8 mouse cellular contexts compared by ENCODE assay signal in the genomic region with DNA sequence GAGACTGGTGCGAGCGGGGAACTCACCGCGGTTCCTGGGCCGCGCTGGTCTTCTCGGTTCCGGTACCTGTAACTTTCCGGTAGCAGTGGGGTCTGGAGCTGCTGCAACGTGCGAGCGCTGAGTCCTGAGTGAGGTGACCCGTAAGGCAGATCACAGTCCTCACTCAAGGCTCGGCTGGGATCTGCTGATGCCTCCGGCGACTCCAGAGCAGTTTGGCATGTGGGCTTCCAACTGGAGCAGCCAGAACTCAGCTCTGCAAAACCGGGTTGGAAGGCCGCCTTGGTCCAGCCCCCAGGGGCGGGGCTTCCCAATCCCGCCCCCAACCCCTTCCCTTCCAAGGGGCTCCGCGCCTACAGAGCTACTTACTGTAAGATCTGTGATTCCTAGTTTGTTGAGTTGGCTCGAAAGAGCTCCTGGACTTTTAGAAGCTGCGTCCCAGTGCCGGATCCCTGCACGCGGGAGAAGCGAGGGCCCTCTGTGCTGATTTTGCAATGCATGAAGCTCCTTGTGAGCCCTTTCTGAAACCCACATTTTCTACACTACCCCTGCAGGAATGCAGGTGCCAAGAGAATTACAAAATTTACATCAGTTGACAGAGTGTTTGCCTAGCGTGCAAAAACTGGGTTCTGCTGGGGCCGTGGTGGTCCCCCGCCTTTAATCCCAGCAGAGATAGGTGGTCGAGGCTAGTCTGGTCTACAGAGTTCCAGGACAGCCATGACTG. TPM values are rescaled to one million over a fixed set of nuclear protein-coding genes. Genes with fewer than 3 reads are reported as not detected.
DNase-seq lines count a peak whose midpoint lies in the region; ATAC-seq lines count a peak whose summit lies in the region.

No protein-coding gene starts in this region.

- peak; percentile 97 for ATAC-seq in hindbrain, embryonic 16.5 days

- peak overlapping the region; percentile 46; the same call in 1 of the 2 replicates for H3K27ac ChIP-seq in hindbrain, embryonic 16.5 days (ENCODE audit: low read depth, low read length)

- peaks cover 8% of the 10 kb centered on the region for H3K4me1 ChIP-seq in hindbrain, embryonic 16.5 days (ENCODE audit: control insufficient read depth, insufficient read depth, low read depth, low read length)

- no peaks in the 10 kb centered on the region for H3K27me3 ChIP-seq in hindbrain, embryonic 16.5 days (replicated peaks; ENCODE audit: control insufficient read depth, insufficient read depth, low read length)

- WGBS in hindbrain, embryonic 16.5 days = 2% methylated on average over 32 of the region's 32 CpGs

- H3K4me2 ChIP-seq in hindbrain, embryonic 16.5 days (ENCODE audit: low read length) = peak overlapping the region; percentile 96

- H3K9ac ChIP-seq in hindbrain, embryonic 16.5 days (ENCODE audit: low read depth, low read length) = peak overlapping the region; percentile 68

- H3K9me3 ChIP-seq in hindbrain, embryonic 16.5 days (ENCODE audit: control insufficient read depth, low read length) = no peaks in the 10 kb centered on the region

- peak; percentile 96 for DNase-seq in ZHBTc4 (ENCODE audit: low read depth, low spot score)
- peak; percentile 56 to 74 for DNase-seq in cerebellum, postnatal 4 days (ENCODE audit: low spot score in 2 of 2)
- DNase-seq in gastrocnemius, adult 18-20 months (ENCODE audit: low spot score) = peak; percentile 80
- peak; percentile 78 to 82 for DNase-seq in left cerebral cortex, adult 18-20 months (ENCODE audit: low spot score in 2 of 2)
- peak; percentile 82 to 86 for DNase-seq in lung, postnatal 4 days
- DNase-seq in retina, postnatal 7 days (ENCODE audit: low read depth, low spot score) = peak; percentile 40
- peak; percentile 59 for DNase-seq in urinary bladder, adult 2 months (ENCODE audit: low spot score)

- H3K36me3 ChIP-seq in hindbrain, embryonic 16.5 days (ENCODE audit: control insufficient read depth, insufficient read depth, low read length) = no peaks in the 10 kb centered on the region

- peak overlapping the region; percentile 57 for H3K4me3 ChIP-seq in hindbrain, embryonic 16.5 days (ENCODE audit: low read length)

RNA-seq across cellular contexts. Expression of gene Psph, which starts 8.1 kb away (rescaled TPM):
- 10 to 100 TPM; 13.2 to 14.4 TPM for total RNA-seq in gastrocnemius, adult 18-20 months (2021)
- 35.2 and 42.4 TPM in 2 replicates for polyA plus RNA-seq in hindbrain, embryonic 16.5 days (2015; fragmentation: Nextera tagmentation; extraction: Ambion mirVana)
- total RNA-seq in left cerebral cortex, adult 18-20 months (2021) = 10 to 100 TPM; 21.5 to 21.6 TPM
- 10.5 and 13.2 TPM in 2 replicates for polyA plus RNA-seq in urinary bladder, adult 2 months (2012; rRNA removed)

RNA-seq across cellular contexts. Expression of gene Nipsnap2, which starts 54.3 kb away (rescaled TPM):
- 100 to 1,000 TPM; 539 to 562 TPM for total RNA-seq in gastrocnemius, adult 18-20 months (2021)
- 96.4 and 98.7 TPM in 2 replicates for polyA plus RNA-seq in hindbrain, embryonic 16.5 days (2015; fragmentation: Nextera tagmentation; extraction: Ambion mirVana)
- total RNA-seq in left cerebral cortex, adult 18-20 months (2021) = 10 to 100 TPM; 77.7 to 81.8 TPM
- 73.3 and 82.2 TPM in 2 replicates for polyA plus RNA-seq in urinary bladder, adult 2 months (2012; rRNA removed)

Comparison
In these comparisons a context has a peak if more than half of its experiments do, and no peak if none do; other contexts are left out.
1. Peak in every context shown above with its lines: DNase-seq, ATAC-seq, H3K4me3 ChIP-seq and H3K27ac ChIP-seq.
2. DNase-seq: peak in every context shown above with its lines; median percentile 96 in ZHBTc4; 84 in lung, postnatal 4 days; 80 in gastrocnemius, adult 18-20 months; 80 in left cerebral cortex, adult 18-20 months; 65 in cerebellum, postnatal 4 days; 59 in urinary bladder, adult 2 months; 40 in retina, postnatal 7 days.
3. RNA of gene Nipsnap2, which starts 54.3 kb away (total RNA-seq): 539 to 562 TPM in gastrocnemius, adult 18-20 months; 77.7 to 81.8 TPM in left cerebral cortex, adult 18-20 months; every median in the first group is over 4 times any median in the second.